Mouse (Mus musculus) MEL (cell line): Measurements from ENCODE around the gene Foxc2. TPM values are rescaled to one million over a fixed set of nuclear protein-coding genes. Genes with fewer than 3 reads are reported as not detected.

ENCODE experiments used
- DNase-seq: peaks from one replicate; pipeline ENCODE4 v3.0.0; 2011; ENCODE audit warnings: low read depth, low spot score
- H3K27ac ChIP-seq: 2 replicates; pipeline ENCODE4 v1.5.1; 2012; ENCODE audit warnings: low read depth, mild to moderate bottlenecking, control low read depth, low read length, moderate library complexity; ENCODE audit not compliant: control insufficient read depth
- H3K27me3 ChIP-seq, 2 experiments: fragments of 150-350 bp in 1 of 2; sonication (generic) in 1 of 2; 2 replicates each; pipeline ENCODE4 v1.6.1; 2012; ENCODE audit warnings: low read length in 2 of 2, mild to moderate bottlenecking in 2 of 2, improper control_type of control experiment in 1 of 2, moderate library complexity in 1 of 2; ENCODE audit not compliant: insufficient read depth in 2 of 2, control insufficient read depth in 1 of 2
- H3K36me3 ChIP-seq, 2 experiments: 2 replicates each; pipeline ENCODE4 v1.6.1; 2012 to 2014; ENCODE audit warnings: low read length in 2 of 2, improper control_type of control experiment in 1 of 2, inconsistent platforms in 1 of 2, mild to moderate bottlenecking in 1 of 2; ENCODE audit not compliant: insufficient read depth in 2 of 2, control insufficient read depth in 1 of 2
- H3K4me1 ChIP-seq, 2 experiments: fragments of 150-350 bp in 1 of 2; sonication (generic) in 1 of 2; 2 replicates each; pipeline ENCODE4 v1.6.1; 2012; ENCODE audit warnings: low read length in 2 of 2, improper control_type of control experiment in 1 of 2, mild to moderate bottlenecking in 1 of 2; ENCODE audit not compliant: insufficient read depth in 2 of 2, control insufficient read depth in 1 of 2
- H3K4me3 ChIP-seq, 2 experiments: fragments of 150-350 bp in 1 of 2; sonication (generic) in 1 of 2; 2 replicates each; pipeline ENCODE4 v1.5.1; 2012; ENCODE audit warnings: low read depth in 2 of 2, low read length in 2 of 2, mild to moderate bottlenecking in 2 of 2, moderate library complexity in 2 of 2, control low read depth in 1 of 2, improper control_type of control experiment in 1 of 2; ENCODE audit not compliant: control insufficient read depth in 1 of 2, insufficient read depth in 1 of 2
- H3K79me2 ChIP-seq: 2 replicates; pipeline ENCODE4 v1.6.1; 2012; ENCODE audit warnings: mild to moderate bottlenecking, low read length, moderate library complexity; ENCODE audit not compliant: control insufficient read depth, poor library complexity, insufficient read depth
- H3K9ac ChIP-seq: 2 replicates; pipeline ENCODE4 v1.6.1; 2012; ENCODE audit warnings: low read depth, mild to moderate bottlenecking, control low read depth, low read length, moderate library complexity; ENCODE audit not compliant: control insufficient read depth, poor library complexity, severe bottlenecking
- H3K9me3 ChIP-seq: fragments of 150-350 bp; sonication (generic); replicated peaks from 2 replicates; pipeline ENCODE4 v1.6.1; 2012; ENCODE audit warnings: mild to moderate bottlenecking, low read length, improper control_type of control experiment, moderate library complexity; ENCODE audit not compliant: insufficient read depth
- BHLHE40 ChIP-seq: IDR thresholded peaks from 2 replicates; pipeline ENCODE4 v1.6.1; 2012; ENCODE audit warnings: low read depth, mild to moderate bottlenecking, inconsistent platforms, low read length, improper control_type of control experiment, borderline replicate concordance
- CHD1 ChIP-seq: IDR thresholded peaks from 2 replicates; pipeline ENCODE4 v1.6.1; 2012; ENCODE audit warnings: low read depth, mild to moderate bottlenecking, inconsistent platforms, low read length, improper control_type of control experiment
- CTCF ChIP-seq, 3 experiments: IDR thresholded peaks in 2 of 3; conservative IDR thresholded peaks in 1 of 3; 2 replicates each; pipeline ENCODE4 v1.5.1; 2011 to 2012; ENCODE audit warnings: low read length in 3 of 3, low read depth in 2 of 3, mild to moderate bottlenecking in 2 of 3, improper control_type of control experiment in 1 of 3, inconsistent platforms in 1 of 3, mixed read lengths in 1 of 3, moderate library complexity in 1 of 3; ENCODE audit not compliant: control insufficient read depth in 1 of 3, insufficient read depth in 1 of 3, poor library complexity in 1 of 3, severe bottlenecking in 1 of 3
- GATA1 ChIP-seq: IDR thresholded peaks from 2 replicates; pipeline ENCODE4 v1.6.1; 2011; ENCODE audit warnings: low read depth, low read length, improper control_type of control experiment
- HCFC1 ChIP-seq: IDR thresholded peaks from 2 replicates; pipeline ENCODE4 v1.6.1; 2012; ENCODE audit warnings: low read depth, mild to moderate bottlenecking, inconsistent platforms, low read length, improper control_type of control experiment, moderate library complexity
- JUND ChIP-seq: IDR thresholded peaks from 2 replicates; pipeline ENCODE4 v1.6.1; 2011; ENCODE audit warnings: low read depth, mild to moderate bottlenecking, improper control_type of control experiment, low read length
- KAT2A ChIP-seq: conservative IDR thresholded peaks from 2 replicates; pipeline ENCODE4 v1.6.1; 2012; ENCODE audit warnings: low read depth, low read length, improper control_type of control experiment, inconsistent platforms
- MAFK ChIP-seq: IDR thresholded peaks from 2 replicates; pipeline ENCODE4 v1.6.1; 2011; ENCODE audit warnings: low read depth, mild to moderate bottlenecking, low read length, improper control_type of control experiment, borderline replicate concordance
- MAX ChIP-seq: IDR thresholded peaks from 2 replicates; pipeline ENCODE4 v1.6.1; 2011; ENCODE audit warnings: low read length, improper control_type of control experiment
- MAZ ChIP-seq: IDR thresholded peaks from 2 replicates; pipeline ENCODE4 v1.6.1; 2012; ENCODE audit warnings: low read depth, mild to moderate bottlenecking, inconsistent platforms, low read length, improper control_type of control experiment
- NRF1 ChIP-seq: IDR thresholded peaks from 2 replicates; pipeline ENCODE4 v1.6.1; 2014; ENCODE audit warnings: low read depth, mild to moderate bottlenecking, inconsistent platforms, low read length, improper control_type of control experiment, moderate library complexity; ENCODE audit not compliant: poor library complexity, insufficient read depth, severe bottlenecking
- POLR2A ChIP-seq, 2 experiments: IDR thresholded peaks; 2 replicates each; pipeline ENCODE4 v1.6.1; 2011 to 2012; ENCODE audit warnings: low read length in 2 of 2, mild to moderate bottlenecking in 2 of 2, control low read depth in 1 of 2, improper control_type of control experiment in 1 of 2, low read depth in 1 of 2, moderate library complexity in 1 of 2; ENCODE audit not compliant: control insufficient read depth in 1 of 2, insufficient read depth in 1 of 2, poor library complexity in 1 of 2
- POLR2AphosphoS2 ChIP-seq: IDR thresholded peaks from 2 replicates; pipeline ENCODE4 v1.6.1; 2011; ENCODE audit warnings: low read length, improper control_type of control experiment
- RAD21 ChIP-seq: IDR thresholded peaks from 2 replicates; pipeline ENCODE4 v1.6.1; 2011; ENCODE audit warnings: mild to moderate bottlenecking, low read depth, low read length, improper control_type of control experiment
- RCOR1 ChIP-seq: IDR thresholded peaks from 2 replicates; pipeline ENCODE4 v1.6.1; 2012; ENCODE audit warnings: low read depth, mild to moderate bottlenecking, inconsistent platforms, low read length, improper control_type of control experiment
- SIN3A ChIP-seq: IDR thresholded peaks from 2 replicates; pipeline ENCODE4 v1.6.1; 2012; ENCODE audit warnings: low read length, improper control_type of control experiment, inconsistent platforms
- TAL1 ChIP-seq: IDR thresholded peaks from 2 replicates; pipeline ENCODE4 v1.6.1; 2012; ENCODE audit warnings: mild to moderate bottlenecking, inconsistent platforms, low read length, moderate library complexity, mixed read lengths
- USF1 ChIP-seq: IDR thresholded peaks from 2 replicates; pipeline ENCODE4 v1.6.1; 2014; ENCODE audit warnings: low read depth, mild to moderate bottlenecking, inconsistent platforms, low read length, improper control_type of control experiment, moderate library complexity
- USF2 ChIP-seq, 2 experiments: IDR thresholded peaks; 2 replicates each; pipeline ENCODE4 v1.6.1; 2011 to 2012; ENCODE audit warnings: improper control_type of control experiment in 2 of 2, low read length in 2 of 2, borderline replicate concordance in 1 of 2, inconsistent platforms in 1 of 2, low read depth in 1 of 2, mild to moderate bottlenecking in 1 of 2; ENCODE audit not compliant: insufficient read depth in 1 of 2
- ZMIZ1 ChIP-seq: IDR thresholded peaks from 2 replicates; pipeline ENCODE4 v1.6.1; 2012; ENCODE audit warnings: low read depth, mild to moderate bottlenecking, inconsistent platforms, low read length, improper control_type of control experiment, moderate library complexity
- ZNF384 ChIP-seq: IDR thresholded peaks from 2 replicates; pipeline ENCODE4 v1.6.1; 2012; ENCODE audit warnings: low read depth, mild to moderate bottlenecking, inconsistent platforms, low read length, improper control_type of control experiment
- polyA plus RNA-seq, 2 experiments: library from polyadenylated mRNA; stranded (reverse) in 1 of 2; unstranded in 1 of 2; fragments of >175 nt in 1 of 2; fragments of >200 nt in 1 of 2; gene quantifications; 2 replicates each; pipeline versions ENCODE4 v1.2.1 to v1.2.4; 2012; ENCODE audit warnings: low replicate concordance in 2 of 2, low read depth in 1 of 2; ENCODE audit not compliant: insufficient read length in 2 of 2, insufficient read depth in 1 of 2, missing spikeins in 1 of 2
- total RNA-seq: library from RNA; depleted of rRNA; stranded (reverse); fragments of 300-350 nt; gene quantifications from 2 replicates; pipeline ENCODE4 v1.2.3, GENCODE M21; 2012

The Foxc2 gene
- total and polyA plus RNA-seq, 3 experiments, result 13.6 to 15.4 TPM; not detected in 1

DNA sequence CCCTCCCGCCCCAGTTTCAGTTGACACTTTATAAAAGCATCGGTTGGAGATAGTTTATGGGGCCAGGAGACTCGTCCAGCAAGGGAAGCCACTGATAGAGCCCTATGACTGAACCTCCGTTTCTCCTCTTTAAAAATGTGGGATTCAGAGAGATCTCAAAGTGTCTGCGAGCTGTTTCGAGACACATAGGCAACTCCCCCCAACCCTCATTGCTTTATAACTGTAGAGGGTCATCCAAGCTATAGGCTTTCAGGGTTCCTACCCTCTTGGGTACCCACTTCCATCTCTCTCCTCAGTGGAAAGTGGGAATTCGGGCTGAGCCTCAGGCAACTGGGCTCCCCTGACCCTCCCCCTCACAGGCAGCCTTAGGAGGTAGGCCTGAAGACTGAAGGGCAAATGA lies 34.6 kb upstream of the Foxc2 start:
- no peaks in the 10 kb centered on the region for H3K27me3 ChIP-seq
- H3K36me3 ChIP-seq, result no peaks in the 10 kb centered on the region
- no peak overlapping the region for H3K4me3 ChIP-seq
- H3K27ac ChIP-seq, result no peak overlapping the region
- H3K4me1 ChIP-seq, result no peaks in the 10 kb centered on the region
- no peaks in the 10 kb centered on the region for H3K79me2 ChIP-seq
- no peak overlapping the region for H3K9ac ChIP-seq
- H3K9me3 ChIP-seq, result no peaks in the 10 kb centered on the region
- DNase-seq, result no peak
- TF ChIP-seq POLR2AphosphoS2, result no peak
- TF ChIP-seq BHLHE40, result no peak
- TF ChIP-seq JUND, result no peak
- no peak for TF ChIP-seq CHD1
- no peak for TF ChIP-seq USF1
- no peak for TF ChIP-seq KAT2A
- TF ChIP-seq NRF1, result no peak
- no peak for TF ChIP-seq RAD21
- no peak for TF ChIP-seq ZMIZ1
- TF ChIP-seq MAX, result no peak
- no peak for TF ChIP-seq TAL1
- no peak for TF ChIP-seq GATA1
- no peak for TF ChIP-seq USF2 (IDR thresholded peaks at IDR 0.05; ENCODE audit: borderline replicate concordance in 1 of 2, insufficient read depth in 1 of 2, low read depth in 1 of 2, low read length in 2 of 2)
- no peak for TF ChIP-seq HCFC1
- TF ChIP-seq RCOR1, result no peak
- TF ChIP-seq ZNF384, result no peak
- no peak for TF ChIP-seq CTCF (IDR thresholded peaks at IDR 0.05 in 2 of 3, conservative IDR thresholded peaks at IDR 0.05 in 1 of 3; ENCODE audit: control insufficient read depth in 1 of 3, insufficient read depth in 1 of 3, low read depth in 2 of 3, low read length in 3 of 3, poor library complexity in 1 of 3, severe bottlenecking in 1 of 3)
- TF ChIP-seq POLR2A (IDR thresholded peaks at IDR 0.05; ENCODE audit: control insufficient read depth in 1 of 2, insufficient read depth in 1 of 2, low read depth in 1 of 2, low read length in 2 of 2, poor library complexity in 1 of 2), result no peak
- TF ChIP-seq SIN3A, result no peak
- TF ChIP-seq MAZ, result no peak

DNA sequence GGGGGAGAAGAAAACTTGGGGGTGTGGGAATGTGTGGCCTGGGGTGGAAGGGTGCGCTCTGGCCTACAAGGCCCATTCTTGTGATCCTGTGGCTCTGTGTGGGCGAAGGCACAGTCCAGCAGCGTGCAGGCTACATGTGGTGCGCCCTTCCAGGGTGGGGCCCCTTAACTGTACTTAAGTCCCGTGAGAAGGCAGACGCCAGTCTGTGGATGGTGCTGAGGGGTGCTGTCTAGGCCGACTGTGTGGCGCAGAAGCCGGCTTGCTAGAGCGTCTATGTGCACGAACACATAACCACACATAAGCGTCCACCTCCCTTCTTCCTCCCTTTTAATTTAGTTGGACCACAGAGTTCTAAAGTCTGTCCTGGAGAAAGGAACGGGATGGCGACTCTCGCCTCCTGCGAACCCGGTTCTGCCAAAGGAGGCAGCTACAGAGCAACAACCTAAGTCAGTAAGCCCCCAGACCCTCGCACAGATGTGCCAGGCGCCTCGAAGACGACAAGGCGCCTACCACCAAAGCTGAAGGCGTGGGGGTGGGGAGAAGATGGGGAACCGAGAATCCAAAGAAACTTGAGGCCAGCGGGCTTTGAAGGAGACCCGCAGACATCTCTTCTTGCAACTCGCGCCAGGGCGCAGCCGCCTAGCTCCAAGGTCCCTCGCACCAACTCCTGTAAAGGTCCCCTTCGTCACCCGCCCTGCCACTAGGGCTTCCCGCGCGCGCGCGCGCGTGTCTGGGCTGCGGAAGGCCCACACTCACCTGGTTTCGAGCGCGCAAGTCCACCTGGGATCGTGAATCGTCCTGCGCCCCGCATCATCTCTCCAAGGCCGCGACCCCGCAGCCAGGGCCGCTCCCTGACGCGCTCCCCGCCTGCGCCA lies 33.5 kb upstream of the Foxc2 start:
- Histone ChIP-seq H3K4me3 (no peak overlapping the region), H3K27me3 (no peaks in the 10 kb centered on the region), H3K27ac (no peak overlapping the region), H3K79me2 (no peaks in the 10 kb centered on the region), H3K9ac (no peak overlapping the region), H3K4me1 (no peaks in the 10 kb centered on the region), H3K36me3 (no peaks in the 10 kb centered on the region), H3K9me3 (no peaks in the 10 kb centered on the region)
- DNase-seq, result no peak
- TF ChIP-seq GATA1 (no peak), BHLHE40 (no peak), MAFK (no peak)
- TF ChIP-seq, all 39 proteins: peak for 0
